Mouse (Mus musculus): ENCODE measurements around the gene Tspan13.

DNA sequence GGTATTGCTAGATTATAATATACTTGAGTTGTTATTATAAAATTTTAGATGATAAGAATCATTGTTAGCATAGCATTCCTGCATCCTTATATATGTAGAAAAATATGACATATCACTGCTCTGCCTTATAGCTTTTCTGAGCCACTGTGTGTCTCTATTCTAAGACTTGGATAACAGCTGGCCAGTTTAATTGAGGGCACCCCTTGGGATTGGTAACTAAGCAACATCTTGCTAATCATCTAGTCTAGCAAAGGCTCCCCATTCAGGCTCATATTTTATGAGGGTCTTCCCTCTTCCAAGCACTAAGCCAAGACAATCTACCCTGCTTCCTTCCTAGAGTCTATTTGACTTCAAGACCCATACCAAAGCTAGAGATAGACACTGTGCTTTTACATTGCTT lies 48.2 kb downstream of the Tspan13 start:
- no peak for TF ChIP-seq POLR2A (IDR thresholded peaks at IDR 0.05; ENCODE audit: low read depth, low read length)
- no peak for TF ChIP-seq CTCF (conservative IDR thresholded peaks at IDR 0.05; ENCODE audit: insufficient read depth, insufficient read length, low read depth, low read length)
